Mouse (Mus musculus) hindbrain, embryonic 16.5 days (tissue): Measurements from ENCODE around the gene Cul1. TPM values are rescaled to one million over a fixed set of nuclear protein-coding genes. Genes with fewer than 3 reads are reported as not detected.

Experiments used
- ATAC-seq: fragments of 200-750 bp; cut with Nextera tagmentation; 2 replicates; pipeline ENCODE4 v1.8.0; 2017; ENCODE audit warnings: moderate TSS enrichment, moderate library complexity
- H3K27ac ChIP-seq: fragments of 300-500 bp; sonication (generic); 2 replicates; pipeline ENCODE4 v1.5.1; 2014; ENCODE audit warnings: low read depth, mild to moderate bottlenecking, control low read depth, low read length, moderate library complexity
- H3K27me3 ChIP-seq: fragments of 300-500 bp; sonication (generic); replicated peaks from 2 replicates; pipeline ENCODE4 v1.6.1; 2014; ENCODE audit warnings: low read length; ENCODE audit not compliant: control insufficient read depth, insufficient read depth
- H3K36me3 ChIP-seq: fragments of 300-500 bp; sonication (generic); 2 replicates; pipeline ENCODE4 v1.6.1; 2014; ENCODE audit warnings: mild to moderate bottlenecking, low read length, moderate library complexity, mixed read lengths; ENCODE audit not compliant: control insufficient read depth, insufficient read depth
- H3K4me1 ChIP-seq: fragments of 300-500 bp; sonication (generic); 2 replicates; pipeline ENCODE4 v1.6.1; 2014; ENCODE audit warnings: low read depth, low read length; ENCODE audit not compliant: control insufficient read depth, insufficient read depth
- H3K4me2 ChIP-seq: fragments of 300-500 bp; sonication (generic); 2 replicates; pipeline ENCODE4 v1.6.1; 2014; ENCODE audit warnings: mild to moderate bottlenecking, low read length, control low read depth, moderate library complexity
- H3K4me3 ChIP-seq: fragments of 300-500 bp; sonication (generic); 2 replicates; pipeline ENCODE4 v1.5.1; 2014; ENCODE audit warnings: mild to moderate bottlenecking, low read length, control low read depth, moderate library complexity
- H3K9ac ChIP-seq: fragments of 300-500 bp; sonication (generic); 2 replicates; pipeline ENCODE4 v1.6.1; 2014; ENCODE audit warnings: low read depth, mild to moderate bottlenecking, control low read depth, low read length, moderate library complexity
- H3K9me3 ChIP-seq: fragments of 300-500 bp; sonication (generic); 2 replicates; pipeline ENCODE4 v1.6.1; 2014; ENCODE audit warnings: mild to moderate bottlenecking, low read length, moderate library complexity; ENCODE audit not compliant: control insufficient read depth
- WGBS: fragments of 180-500 bp; shearing (Covaris S2); extraction: QIAGEN DNeasy Blood & Tissue Kit; methylation state at CpG from one replicate; pipeline ENCODE4 v1.1.7; 2014; 5-methylcytosine and 5-hydroxymethylcytosine counted together
- polyA plus RNA-seq: library from polyadenylated mRNA; unstranded; fragments of >200 nt; fragmentation: Nextera tagmentation; extraction: Ambion mirVana; gene quantifications from 2 replicates; pipeline ENCODE4 v1.2.1, GENCODE M21; 2015

The Cul1 gene
- polyA plus RNA-seq, 1 experiment from 2014 or later: 118 TPM

- H3K27ac ChIP-seq: no peak overlapping the region
Measured at GRCm38 (mm10) chr6:47466488-47466887, 13.3 kb downstream of the Cul1 start.

GRCm38 (mm10) chr6:47467058-47467457, 13.9 kb downstream of the Cul1 start:
- Histone ChIP-seq H3K27ac (no peak overlapping the region), H3K27me3 (no peaks in the 10 kb centered on the region), H3K9ac (no peak overlapping the region), H3K9me3 (peaks cover 2% of the 10 kb centered on the region; the same call in 1 of the 2 replicates), H3K4me3 (no peak overlapping the region), H3K4me1 (no peaks in the 10 kb centered on the region), H3K36me3 (no peaks in the 10 kb centered on the region), H3K4me2 (no peak overlapping the region)
- no peak for ATAC-seq

More at GRCm38 (mm10) chr6:47466488-47466887, 13.3 kb downstream of the Cul1 start:
- Histone ChIP-seq H3K4me1 (no peaks in the 10 kb centered on the region), H3K4me3 (no peak overlapping the region), H3K4me2 (no peak overlapping the region), H3K36me3 (no peaks in the 10 kb centered on the region), H3K9me3 (peaks cover 2% of the 10 kb centered on the region; the same call in 1 of the 2 replicates), H3K9ac (no peak overlapping the region), H3K27me3 (no peaks in the 10 kb centered on the region)
- no peak for ATAC-seq
- WGBS: 99% methylated on average over 2 of the region's 2 CpGs

- Histone ChIP-seq H3K4me1 (no peaks in the 10 kb centered on the region), H3K27ac (no peak overlapping the region), H3K27me3 (no peaks in the 10 kb centered on the region), H3K36me3 (no peaks in the 10 kb centered on the region), H3K9me3 (peaks cover 2% of the 10 kb centered on the region; the same call in 1 of the 2 replicates), H3K4me3 (no peak overlapping the region), H3K9ac (no peak overlapping the region), H3K4me2 (no peak overlapping the region)
- ATAC-seq: no peak
Measured at GRCm38 (mm10) chr6:47469760-47470159, 16.6 kb downstream of the Cul1 start.

GRCm38 (mm10) chr6:47472444-47472843, 19.2 kb downstream of the Cul1 start:
- no peak for ATAC-seq

GRCm38 (mm10) chr6:47482027-47482426, 28.8 kb downstream of the Cul1 start:
- Histone ChIP-seq H3K9me3 (no peaks in the 10 kb centered on the region), H3K27me3 (no peaks in the 10 kb centered on the region), H3K4me1 (no peaks in the 10 kb centered on the region), H3K4me2 (no peak overlapping the region), H3K4me3 (no peak overlapping the region), H3K36me3 (no peaks in the 10 kb centered on the region; the same call in 1 of the 2 replicates), H3K9ac (no peak overlapping the region), H3K27ac (no peak overlapping the region)
- 97% methylated on average over 1 of the region's 1 CpGs for whole genome bisulfite sequencing
- no peak for ATAC-seq

More at GRCm38 (mm10) chr6:47472444-47472843, 19.2 kb downstream of the Cul1 start:
- H3K27ac ChIP-seq: no peak overlapping the region
- H3K27me3 ChIP-seq: no peaks in the 10 kb centered on the region
- H3K4me2 ChIP-seq: no peak overlapping the region
- no peaks in the 10 kb centered on the region for H3K4me1 ChIP-seq
- no peak overlapping the region for H3K9ac ChIP-seq
- H3K4me3 ChIP-seq: no peak overlapping the region
- no peaks in the 10 kb centered on the region for H3K36me3 ChIP-seq
- peaks cover 2% of the 10 kb centered on the region; the same call in 1 of the 2 replicates for H3K9me3 ChIP-seq

GRCm38 (mm10) chr6:47494562-47494961, 41.4 kb downstream of the Cul1 start:
- 97% methylated on average over 4 of the region's 4 CpGs for WGBS
- Histone ChIP-seq H3K4me1 (no peaks in the 10 kb centered on the region), H3K27ac (no peak overlapping the region), H3K27me3 (no peaks in the 10 kb centered on the region), H3K9ac (no peak overlapping the region), H3K4me2 (no peak overlapping the region), H3K36me3 (no peaks in the 10 kb centered on the region), H3K9me3 (no peaks in the 10 kb centered on the region), H3K4me3 (no peak overlapping the region)
- no peak for ATAC-seq

- H3K9ac ChIP-seq: no peak overlapping the region
- H3K36me3 ChIP-seq: peaks cover 60% of the 10 kb centered on the region
- no peak overlapping the region for H3K27ac ChIP-seq
- H3K9me3 ChIP-seq: no peaks in the 10 kb centered on the region
- H3K27me3 ChIP-seq: no peaks in the 10 kb centered on the region
- WGBS: 92% methylated on average over 2 of the region's 2 CpGs
- no peak for ATAC-seq
- H3K4me2 ChIP-seq: no peak overlapping the region
- H3K4me1 ChIP-seq: no peaks in the 10 kb centered on the region
- no peak overlapping the region for H3K4me3 ChIP-seq
Measured at GRCm38 (mm10) chr6:47520030-47520429, 66.8 kb downstream of the Cul1 start.

- no peak overlapping the region for H3K27ac ChIP-seq
- no peak overlapping the region for H3K4me2 ChIP-seq
- no peak overlapping the region for H3K4me3 ChIP-seq
- no peak for ATAC-seq
- 94% methylated on average over 3 of the region's 3 CpGs for WGBS
- peaks cover 63% of the 10 kb centered on the region for H3K36me3 ChIP-seq
- H3K9ac ChIP-seq: no peak overlapping the region
- no peaks in the 10 kb centered on the region for H3K4me1 ChIP-seq
- H3K27me3 ChIP-seq: no peaks in the 10 kb centered on the region
- H3K9me3 ChIP-seq: no peaks in the 10 kb centered on the region
Measured at GRCm38 (mm10) chr6:47522431-47522830, 69.2 kb downstream of the Cul1 start.

- Histone ChIP-seq H3K4me3 (no peak overlapping the region), H3K4me1 (no peaks in the 10 kb centered on the region), H3K9me3 (no peaks in the 10 kb centered on the region), H3K27ac (no peak overlapping the region), H3K27me3 (no peaks in the 10 kb centered on the region), H3K36me3 (peaks cover 59% of the 10 kb centered on the region), H3K4me2 (no peak overlapping the region), H3K9ac (no peak overlapping the region)
- WGBS: 86% methylated on average over 2 of the region's 2 CpGs
- no peak for ATAC-seq
Measured at GRCm38 (mm10) chr6:47525041-47525440, 71.8 kb downstream of the Cul1 start.

GRCm38 (mm10) chr6:47526446-47526845, 73.2 kb downstream of the Cul1 start:
- Histone ChIP-seq H3K4me3 (no peak overlapping the region), H3K4me2 (no peak overlapping the region), H3K4me1 (no peaks in the 10 kb centered on the region), H3K9ac (no peak overlapping the region), H3K36me3 (peaks cover 52% of the 10 kb centered on the region), H3K9me3 (no peaks in the 10 kb centered on the region), H3K27ac (no peak overlapping the region), H3K27me3 (no peaks in the 10 kb centered on the region)
- 86% methylated on average over 4 of the region's 4 CpGs for WGBS
- no peak for ATAC-seq
